Mouse (Mus musculus) kidney, embryonic 15.5 days (tissue): Measurements from ENCODE around the gene Tfeb. TPM values are rescaled to one million over a fixed set of nuclear protein-coding genes. Genes with fewer than 3 reads are reported as not detected.
A peak's percentile ranks its signal among the peaks of the same experiment; 100 is the strongest.

Experiments used
- ATAC-seq: fragments of 200-750 bp; cut with Nextera tagmentation; replicated peaks from 2 replicates; pipeline ENCODE4 v1.8.0; 2017; ENCODE audit warnings: moderate TSS enrichment; ENCODE audit not compliant: low FRiP score
- H3K27ac ChIP-seq: fragments of 300-500 bp; sonication (generic); 2 replicates; pipeline ENCODE4 v1.5.1; 2015; ENCODE audit warnings: mild to moderate bottlenecking, inconsistent platforms
- H3K27me3 ChIP-seq: fragments of 300-500 bp; sonication (generic); 2 replicates; pipeline ENCODE4 v1.6.1; 2015; ENCODE audit warnings: inconsistent platforms
- H3K36me3 ChIP-seq: fragments of 300-500 bp; sonication (generic); 2 replicates; pipeline ENCODE4 v1.6.1; 2015; ENCODE audit warnings: inconsistent platforms
- H3K4me1 ChIP-seq: fragments of 300-500 bp; sonication (generic); 2 replicates; pipeline ENCODE4 v1.6.1; 2015; ENCODE audit warnings: inconsistent platforms
- H3K4me2 ChIP-seq: fragments of 300-500 bp; sonication (generic); 2 replicates; pipeline ENCODE4 v1.6.1; 2015; ENCODE audit warnings: moderate library complexity, mild to moderate bottlenecking, inconsistent platforms
- H3K4me3 ChIP-seq: fragments of 300-500 bp; sonication (generic); replicated peaks from 2 replicates; pipeline ENCODE4 v1.5.1; 2015; ENCODE audit warnings: mild to moderate bottlenecking, inconsistent platforms
- H3K9ac ChIP-seq: fragments of 300-500 bp; sonication (generic); 2 replicates; pipeline ENCODE4 v1.6.1; 2015; ENCODE audit warnings: mild to moderate bottlenecking, inconsistent platforms
- H3K9me3 ChIP-seq: fragments of 300-500 bp; sonication (generic); replicated peaks from 2 replicates; pipeline ENCODE4 v1.6.1; 2016; ENCODE audit warnings: inconsistent platforms
- WGBS: fragments of 180-500 bp; shearing (Covaris S2); methylation state at CpG from one replicate; pipeline ENCODE4 v1.1.7; 2015; ENCODE audit warnings: mixed read lengths; 5-methylcytosine and 5-hydroxymethylcytosine counted together
- polyA plus RNA-seq: library from polyadenylated mRNA; unstranded; fragments of >200 nt; fragmentation: Nextera tagmentation; extraction: Ambion mirVana; gene quantifications from 2 replicates; pipeline ENCODE4 v1.2.1, GENCODE M21; 2015

The Tfeb gene
- polyA plus RNA-seq, 1 experiment from 2014 or later, result 15.2 TPM

DNA sequence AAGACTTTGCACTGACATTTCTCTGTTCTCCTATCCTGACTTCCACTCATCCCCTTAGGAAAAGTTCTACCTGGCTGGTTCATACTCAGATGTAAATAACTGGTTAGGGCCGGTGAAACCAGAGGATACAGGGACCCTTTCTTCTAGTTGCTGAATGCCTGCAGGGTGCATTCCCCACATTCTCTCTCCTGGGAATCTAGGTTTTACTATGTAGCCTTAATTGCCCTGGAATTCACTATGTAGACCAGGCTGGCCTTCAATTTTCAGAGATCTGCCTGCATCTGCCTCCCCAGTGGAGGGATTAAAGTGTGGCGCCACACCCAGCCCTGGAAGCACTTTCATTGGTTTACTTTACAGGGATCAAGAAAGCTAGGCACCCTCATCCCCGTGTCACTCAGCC is 45.7 kb downstream of the Tfeb start:
- H3K4me2 ChIP-seq, result no peak overlapping the region
- no peak for ATAC-seq
- H3K4me1 ChIP-seq, result peaks cover 6% of the 10 kb centered on the region
- no peak overlapping the region for H3K4me3 ChIP-seq
- no peak overlapping the region for H3K9ac ChIP-seq
- H3K27me3 ChIP-seq, result no peaks in the 10 kb centered on the region
- H3K9me3 ChIP-seq, result no peaks in the 10 kb centered on the region
- WGBS, result 79% methylated on average over 3 of the region's 3 CpGs
- no peaks in the 10 kb centered on the region for H3K36me3 ChIP-seq
- H3K27ac ChIP-seq, result no peak overlapping the region

GRCm38 (mm10) chr17:47783445-47784223 is 46.8 kb downstream of the Tfeb start:
- Histone ChIP-seq H3K27ac (no peak overlapping the region), H3K9ac (no peak overlapping the region), H3K36me3 (no peaks in the 10 kb centered on the region), H3K4me1 (peaks cover 17% of the 10 kb centered on the region), H3K9me3 (no peaks in the 10 kb centered on the region), H3K4me2 (no peak overlapping the region), H3K27me3 (no peaks in the 10 kb centered on the region), H3K4me3 (no peak overlapping the region)
- no peak for ATAC-seq
- 80% methylated on average over 8 of the region's 8 CpGs for WGBS

DNA sequence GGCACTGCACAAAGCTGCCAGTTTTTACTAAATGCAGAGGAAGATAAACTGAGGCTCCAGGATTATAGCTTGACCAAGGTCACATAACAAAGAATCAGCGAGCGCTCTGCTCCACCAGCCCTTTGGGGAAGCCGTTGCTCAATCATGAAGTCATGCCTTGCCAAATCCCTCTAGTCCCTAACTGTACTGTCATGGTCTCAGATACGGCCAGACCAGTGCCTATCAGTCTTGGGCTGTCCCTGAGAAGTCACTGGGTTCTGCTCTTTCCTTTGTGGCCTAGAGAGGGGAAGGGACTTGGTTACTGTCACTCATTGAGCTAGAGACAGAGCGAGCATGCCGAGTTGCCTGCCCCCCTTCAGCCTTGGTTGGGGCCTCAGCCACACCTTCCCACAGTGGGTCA is 47.6 kb downstream of the Tfeb start:
- Histone ChIP-seq H3K36me3 (no peaks in the 10 kb centered on the region), H3K27ac (no peak overlapping the region), H3K4me1 (peaks cover 21% of the 10 kb centered on the region), H3K4me2 (no peak overlapping the region), H3K9ac (no peak overlapping the region), H3K4me3 (no peak overlapping the region), H3K9me3 (no peaks in the 10 kb centered on the region), H3K27me3 (no peaks in the 10 kb centered on the region)
- 90% methylated on average over 6 of the region's 6 CpGs for WGBS
- ATAC-seq, result no peak

DNA sequence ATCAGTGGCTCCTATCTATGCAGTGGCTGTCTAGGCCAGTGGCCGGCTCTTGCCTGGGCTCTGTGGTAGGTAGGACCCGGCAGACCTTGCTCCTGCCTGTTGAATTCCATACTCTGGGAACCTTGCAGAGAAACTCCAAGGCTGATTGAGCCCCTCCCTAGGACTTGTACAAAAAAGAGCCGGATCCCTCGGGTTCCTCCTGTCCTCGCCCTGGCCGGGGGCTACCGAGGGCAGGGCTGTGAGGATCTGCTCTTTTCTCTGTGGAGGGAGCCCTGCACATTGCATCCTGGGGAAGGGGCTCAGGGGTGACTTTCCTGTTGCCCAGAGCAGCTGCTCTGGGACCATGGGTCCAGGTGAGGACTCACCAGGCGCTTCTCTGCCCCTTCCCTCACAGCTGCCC is 50.8 kb downstream of the Tfeb start:
- 40% methylated on average over 8 of the region's 8 CpGs for WGBS
- no peak overlapping the region for H3K9ac ChIP-seq
- no peak overlapping the region for H3K4me3 ChIP-seq
- H3K9me3 ChIP-seq, result no peaks in the 10 kb centered on the region
- H3K27ac ChIP-seq, result no peak overlapping the region
- peaks cover 31% of the 10 kb centered on the region for H3K4me1 ChIP-seq
- no peaks in the 10 kb centered on the region; the same call in 1 of the 2 replicates for H3K27me3 ChIP-seq
- H3K4me2 ChIP-seq, result no peak overlapping the region
- ATAC-seq, result no peak
- H3K36me3 ChIP-seq, result no peaks in the 10 kb centered on the region

- H3K9ac ChIP-seq, result 0 out of 2 replicates have a peak overlapping the region, but pooled peaks have one; percentile 11
- H3K4me2 ChIP-seq, result peak overlapping the region; percentile 14; the same call in 1 of the 2 replicates
- H3K4me3 ChIP-seq, result no peak overlapping the region
- no peaks in the 10 kb centered on the region for H3K9me3 ChIP-seq
- peak; percentile 41 for ATAC-seq
- 6% methylated on average over 4 of the region's 4 CpGs for WGBS
- no peaks in the 10 kb centered on the region; the same call in 1 of the 2 replicates for H3K27me3 ChIP-seq
- H3K4me1 ChIP-seq, result peaks cover 36% of the 10 kb centered on the region
- H3K27ac ChIP-seq, result no peak overlapping the region
- no peaks in the 10 kb centered on the region for H3K36me3 ChIP-seq
These were observed 51.5 kb downstream of the Tfeb start for GRCm38 (mm10) chr17:47788306-47788705.

DNA sequence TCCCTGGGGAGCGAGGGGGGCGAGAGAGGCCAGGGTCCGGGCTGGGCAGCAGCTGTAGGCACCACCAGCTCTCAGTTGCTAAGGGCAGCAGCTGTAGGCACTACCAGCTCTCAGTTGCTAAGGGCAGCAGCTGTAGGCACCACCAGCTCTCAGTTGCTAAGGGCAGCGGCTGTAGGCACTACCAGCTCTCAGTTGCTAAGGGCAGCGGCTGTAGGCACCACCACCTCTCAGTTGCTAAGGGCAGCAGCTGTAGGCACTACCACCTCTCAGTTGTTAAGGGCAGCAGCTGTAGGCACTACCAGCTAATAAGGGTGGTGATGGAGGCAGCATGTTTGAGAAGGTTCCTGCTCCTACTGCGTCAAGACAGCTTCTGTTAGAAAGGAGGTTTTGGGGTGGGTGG is 52.2 kb downstream of the Tfeb start:
- no peak overlapping the region for H3K9ac ChIP-seq
- no peaks in the 10 kb centered on the region; the same call in 1 of the 2 replicates for H3K27me3 ChIP-seq
- H3K4me1 ChIP-seq, result peaks cover 42% of the 10 kb centered on the region
- no peaks in the 10 kb centered on the region for H3K9me3 ChIP-seq
- no peaks in the 10 kb centered on the region for H3K36me3 ChIP-seq
- no peak overlapping the region for H3K4me3 ChIP-seq
- no peak for ATAC-seq
- no peak overlapping the region for H3K27ac ChIP-seq
- 74% methylated on average over 6 of the region's 6 CpGs for WGBS
- no peak overlapping the region for H3K4me2 ChIP-seq

GRCm38 (mm10) chr17:47792098-47792863 is 55.5 kb downstream of the Tfeb start:
- Histone ChIP-seq H3K4me1 (peaks cover 54% of the 10 kb centered on the region), H3K4me3 (no peak overlapping the region), H3K27ac (no peak overlapping the region), H3K36me3 (no peaks in the 10 kb centered on the region), H3K4me2 (no peak overlapping the region), H3K27me3 (no peaks in the 10 kb centered on the region; the same call in 1 of the 2 replicates), H3K9me3 (no peaks in the 10 kb centered on the region), H3K9ac (0 out of 2 replicates have a peak overlapping the region, but pooled peaks have one; percentile 5)
- peak; percentile 27; the same call in 1 of the 2 replicates for ATAC-seq
- 23% methylated on average over 15 of the region's 15 CpGs for WGBS

- H3K9ac ChIP-seq, result no peak overlapping the region
- peak; percentile 79 for ATAC-seq
- 9% methylated on average over 9 of the region's 9 CpGs for WGBS
- H3K9me3 ChIP-seq, result no peaks in the 10 kb centered on the region
- peaks cover 43% of the 10 kb centered on the region for H3K4me1 ChIP-seq
- H3K36me3 ChIP-seq, result no peaks in the 10 kb centered on the region
- H3K4me2 ChIP-seq, result no peak overlapping the region
- H3K27ac ChIP-seq, result no peak overlapping the region
- no peak overlapping the region for H3K4me3 ChIP-seq
- H3K27me3 ChIP-seq, result no peaks in the 10 kb centered on the region; the same call in 1 of the 2 replicates
These were observed 56.5 kb downstream of the Tfeb start for GRCm38 (mm10) chr17:47793377-47793776.

DNA sequence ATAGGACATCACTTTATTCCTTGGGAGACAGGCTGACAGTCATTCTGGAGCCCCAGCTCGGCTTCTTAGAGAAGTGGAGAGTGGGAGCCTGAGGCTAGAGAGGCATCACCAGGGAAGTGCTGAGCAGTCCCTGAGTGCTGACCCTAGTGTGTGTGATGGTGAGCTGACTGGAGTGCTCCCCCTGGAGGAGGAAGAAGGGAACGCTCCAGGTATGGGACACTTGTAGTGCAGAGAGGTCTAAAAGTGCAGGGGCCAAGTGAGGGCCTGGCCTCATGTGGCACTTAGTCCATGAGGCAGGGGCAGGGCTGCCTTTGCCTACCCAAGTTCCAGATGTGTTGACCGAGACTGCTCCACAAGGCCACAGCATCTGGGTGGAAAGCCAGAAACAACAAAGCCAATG is 58.6 kb downstream of the Tfeb start:
- ATAC-seq, result 0 out of 2 replicates have a peak, but pooled peaks have one; percentile 23
- H3K36me3 ChIP-seq, result no peaks in the 10 kb centered on the region

DNA sequence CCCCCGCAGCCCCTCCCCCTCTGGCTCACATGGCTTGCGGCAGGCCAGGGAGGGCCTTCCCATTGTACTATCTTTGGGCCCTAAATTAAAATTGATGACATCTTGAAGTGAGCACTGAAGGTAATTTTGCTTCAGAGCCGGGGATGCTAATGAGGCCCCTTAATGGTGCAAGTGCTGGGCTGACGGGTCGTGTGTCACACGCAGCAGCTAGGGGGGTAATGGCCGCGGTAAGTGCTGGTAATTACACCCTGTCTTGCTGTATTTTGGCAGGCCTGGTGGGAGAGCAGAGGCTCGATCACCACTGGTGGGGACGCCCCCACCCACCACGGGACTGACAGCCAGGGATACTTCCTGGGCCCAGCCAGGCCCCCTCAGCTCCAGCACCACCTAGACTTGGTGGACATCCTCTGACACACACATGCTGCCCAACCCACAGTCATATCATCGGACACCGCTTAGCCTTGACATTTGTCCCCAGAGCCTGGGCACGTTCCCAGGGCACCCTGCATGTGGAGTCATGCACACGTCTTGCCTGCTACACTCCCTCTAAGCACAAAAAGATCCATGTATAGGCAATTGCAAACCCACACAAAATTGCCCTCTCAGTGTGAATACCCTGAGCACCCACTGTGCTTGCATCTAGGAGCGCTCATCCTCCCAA is 59.5 kb downstream of the Tfeb start:
- Histone ChIP-seq H3K4me1 (peaks cover 36% of the 10 kb centered on the region), H3K4me3 (no peak overlapping the region), H3K27me3 (peaks cover 4% of the 10 kb centered on the region; the same call in 1 of the 2 replicates), H3K9ac (no peak overlapping the region), H3K36me3 (no peaks in the 10 kb centered on the region), H3K4me2 (no peak overlapping the region), H3K27ac (no peak overlapping the region), H3K9me3 (no peaks in the 10 kb centered on the region)
- ATAC-seq, result no peak
- 32% methylated on average over 16 of the region's 16 CpGs for WGBS

More for the DNA sequence above, 58.6 kb downstream of the Tfeb start:
- no peaks in the 10 kb centered on the region for H3K9me3 ChIP-seq
- H3K4me3 ChIP-seq, result no peak overlapping the region
- no peak overlapping the region for H3K27ac ChIP-seq
- 52% methylated on average over 3 of the region's 3 CpGs for WGBS
- H3K27me3 ChIP-seq, result peaks cover 4% of the 10 kb centered on the region; the same call in 1 of the 2 replicates
- peaks cover 36% of the 10 kb centered on the region for H3K4me1 ChIP-seq
- H3K9ac ChIP-seq, result no peak overlapping the region
- no peak overlapping the region for H3K4me2 ChIP-seq

DNA sequence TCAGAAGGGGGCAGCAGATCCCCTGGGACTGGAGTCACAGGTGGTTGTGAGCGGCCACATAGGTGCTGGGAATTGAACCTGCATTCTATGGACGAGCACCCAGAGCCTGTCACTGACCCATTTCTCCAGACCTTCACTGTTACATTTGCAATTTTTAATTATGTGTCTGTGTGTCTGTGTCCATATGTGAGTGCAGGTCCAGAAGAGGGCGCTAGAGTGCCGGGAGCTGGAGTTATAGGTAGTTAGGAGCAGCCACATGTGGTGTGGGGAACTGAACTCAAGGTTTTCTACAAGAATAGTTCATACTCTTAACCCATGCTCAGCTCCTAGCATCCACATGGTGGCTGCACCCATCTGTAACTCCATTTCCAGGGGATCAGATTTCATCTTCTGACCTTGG is 60.1 kb downstream of the Tfeb start:
- Histone ChIP-seq H3K4me2 (no peak overlapping the region), H3K27me3 (0 out of 2 replicates have a peak, but pooled peaks cover 7% of the 10 kb centered on the region), H3K4me1 (peaks cover 37% of the 10 kb centered on the region), H3K9me3 (no peaks in the 10 kb centered on the region), H3K27ac (no peak overlapping the region), H3K36me3 (no peaks in the 10 kb centered on the region), H3K4me3 (no peak overlapping the region), H3K9ac (no peak overlapping the region)
- ATAC-seq, result no peak
- 74% methylated on average over 4 of the region's 4 CpGs for WGBS
